Mouse (Mus musculus) brain, embryonic 14.5 days (tissue): ENCODE data around the gene Rbm47. TPM values are rescaled to one million over a fixed set of nuclear protein-coding genes. Genes with fewer than 3 reads are reported as not detected.

Experiments
- DNase-seq: peaks from one replicate; pipeline ENCODE4 v3.0.0-alpha.2; 2011; ENCODE audit warnings: low read depth
- CTCF ChIP-seq: fragments of 200-500 bp; IDR thresholded peaks from 2 replicates; pipeline ENCODE4 v1.5.1; 2012; ENCODE audit warnings: inconsistent platforms, mild to moderate bottlenecking, moderate library complexity, borderline replicate concordance; ENCODE audit not compliant: insufficient read depth, insufficient read length; ENCODE audit errors: extremely low read depth
- POLR2A ChIP-seq: fragments of 200-500 bp; IDR thresholded peaks from 2 replicates; pipeline ENCODE4 v1.6.1; 2012; ENCODE audit warnings: mild to moderate bottlenecking, inconsistent platforms, borderline replicate concordance; ENCODE audit not compliant: poor library complexity, insufficient read depth, insufficient read length, severe bottlenecking; ENCODE audit errors: extremely low read depth
- polyA plus RNA-seq: library from polyadenylated mRNA; depleted of rRNA; stranded (reverse); fragments of >200 nt; gene quantifications from 2 replicates; pipeline ENCODE4 v1.2.3, GENCODE M21; 2012

Gene Rbm47
- polyA plus RNA-seq, 1 experiment = 3.7 TPM

GRCm38 (mm10) chr5:66112059-66112458, 60.9 kb downstream of the Rbm47 start:
- DNase-seq = no peak
- TF ChIP-seq CTCF = no peak
- no peak for TF ChIP-seq POLR2A

GRCm38 (mm10) chr5:66106372-66106771, 66.5 kb downstream of the Rbm47 start:
- DNase-seq = no peak
- TF ChIP-seq CTCF (no peak), POLR2A (no peak)

- TF ChIP-seq CTCF (no peak), POLR2A (no peak)
- no peak for DNase-seq
Observed at GRCm38 (mm10) chr5:66105946-66106345, 67.0 kb downstream of the Rbm47 start.

- TF ChIP-seq POLR2A = no peak
- no peak for TF ChIP-seq CTCF
- no peak for DNase-seq
Observed at GRCm38 (mm10) chr5:66105366-66105765, 67.6 kb downstream of the Rbm47 start.

GRCm38 (mm10) chr5:66103386-66103785, 69.5 kb downstream of the Rbm47 start:
- DNase-seq = no peak
- no peak for TF ChIP-seq CTCF
- TF ChIP-seq POLR2A = no peak

- no peak for DNase-seq
- TF ChIP-seq CTCF (no peak), POLR2A (no peak)
Observed at GRCm38 (mm10) chr5:66102821-66103220, 70.1 kb downstream of the Rbm47 start.

GRCm38 (mm10) chr5:66101577-66101976, 71.3 kb downstream of the Rbm47 start:
- no peak for DNase-seq

GRCm38 (mm10) chr5:66100322-66100721, 72.6 kb downstream of the Rbm47 start:
- TF ChIP-seq CTCF (no peak), POLR2A (no peak)
- peak; percentile 32 for DNase-seq

More at GRCm38 (mm10) chr5:66101577-66101976, 71.3 kb downstream of the Rbm47 start:
- TF ChIP-seq CTCF (peak; percentile 37; the same call in 1 of the 2 replicates), POLR2A (no peak)

GRCm38 (mm10) chr5:66098094-66098871, 74.6 kb downstream of the Rbm47 start:
- DNase-seq = no peak
- TF ChIP-seq CTCF (no peak), POLR2A (no peak)

- no peak for TF ChIP-seq POLR2A
- no peak for TF ChIP-seq CTCF
- DNase-seq = no peak
Observed at GRCm38 (mm10) chr5:66096081-66096480, 76.8 kb downstream of the Rbm47 start.

- DNase-seq = no peak
- TF ChIP-seq POLR2A = no peak
- no peak for TF ChIP-seq CTCF
Observed at GRCm38 (mm10) chr5:66095166-66095565, 77.8 kb downstream of the Rbm47 start.

- TF ChIP-seq CTCF = no peak
- no peak for DNase-seq
Observed at GRCm38 (mm10) chr5:66090037-66090436, 82.9 kb downstream of the Rbm47 start.
